Mouse (Mus musculus) cortical plate, adult 2 months (tissue): Measurements from ENCODE around the gene Ahnak.

Experiments used
- CTCF ChIP-seq: fragments of 200-500 bp; IDR thresholded peaks from 2 replicates; pipeline ENCODE4 v1.5.1; 2011; ENCODE audit warnings: mild to moderate bottlenecking, control low read depth, low read length; ENCODE audit not compliant: insufficient read depth; ENCODE audit errors: extremely low read depth
- POLR2A ChIP-seq: fragments of 200-500 bp; IDR thresholded peaks from 2 replicates; pipeline ENCODE4 v1.6.1; 2011; ENCODE audit warnings: mild to moderate bottlenecking, low read length, control low read depth; ENCODE audit not compliant: insufficient read depth; ENCODE audit errors: extremely low read depth

DNA sequence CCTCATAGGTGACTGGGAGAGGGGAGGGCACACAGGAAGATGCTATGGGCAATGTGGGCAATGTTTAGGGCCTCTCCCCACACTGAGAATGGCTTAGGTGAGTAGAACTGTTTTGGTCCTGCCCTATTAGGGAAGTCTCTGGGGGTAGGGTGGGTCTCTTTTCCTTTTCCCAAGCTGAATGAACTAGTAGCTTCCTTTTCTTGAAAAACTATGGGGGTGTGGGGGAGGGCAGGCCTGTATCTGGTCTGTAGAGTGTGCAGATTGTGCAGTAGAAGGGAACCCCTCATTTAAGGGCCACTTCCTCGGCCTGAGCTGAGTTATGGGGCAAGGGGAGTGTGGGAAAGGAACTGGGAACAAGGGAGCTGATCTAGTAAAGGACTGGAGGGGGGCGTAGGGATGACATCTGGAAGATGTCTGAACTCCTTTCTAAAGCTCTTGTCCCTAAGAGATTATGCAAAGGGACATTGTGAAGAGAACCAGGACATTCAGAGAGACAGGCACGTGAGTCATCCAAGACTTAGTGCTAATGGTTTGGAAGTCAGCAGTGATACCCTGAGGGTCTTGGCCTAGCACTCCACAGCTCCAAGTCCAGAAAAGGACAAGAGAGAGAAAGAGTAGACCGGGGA lies 2.3 kb downstream of the Ahnak start:
- TF ChIP-seq CTCF, result no peak
- TF ChIP-seq POLR2A, result no peak
